Mouse (Mus musculus) kidney, embryonic 16.5 days (tissue): ENCODE measurements around the gene Gm3415. TPM values are rescaled to one million over a fixed set of nuclear protein-coding genes. Genes with fewer than 3 reads are reported as not detected.

Experiments used
- ATAC-seq: fragments of 200-750 bp; cut with Nextera tagmentation; 2 replicates; pipeline ENCODE4 v1.8.0; 2017; ENCODE audit warnings: moderate TSS enrichment; ENCODE audit not compliant: low FRiP score, low TSS enrichment
- H3K27ac ChIP-seq: fragments of 300-500 bp; sonication (generic); 2 replicates; pipeline ENCODE4 v1.5.1; 2014; ENCODE audit warnings: low read length
- H3K27me3 ChIP-seq: fragments of 300-500 bp; sonication (generic); 2 replicates; pipeline ENCODE4 v1.6.1; 2014; ENCODE audit warnings: low read length, control low read depth, mixed read lengths; ENCODE audit not compliant: insufficient read depth
- H3K36me3 ChIP-seq: fragments of 300-500 bp; sonication (generic); 2 replicates; pipeline ENCODE4 v1.6.1; 2014; ENCODE audit warnings: low read length, control low read depth, mixed read lengths; ENCODE audit not compliant: insufficient read depth
- H3K4me1 ChIP-seq: fragments of 300-500 bp; sonication (generic); 2 replicates; pipeline ENCODE4 v1.6.1; 2014; ENCODE audit warnings: low read length, control low read depth, mixed read lengths; ENCODE audit not compliant: insufficient read depth
- H3K4me2 ChIP-seq: fragments of 300-500 bp; sonication (generic); replicated peaks from 2 replicates; pipeline ENCODE4 v1.6.1; 2014; ENCODE audit warnings: low read depth, low read length
- H3K4me3 ChIP-seq: fragments of 300-500 bp; sonication (generic); 2 replicates; pipeline ENCODE4 v1.5.1; 2014; ENCODE audit warnings: mild to moderate bottlenecking, low read length
- H3K9ac ChIP-seq: fragments of 300-500 bp; sonication (generic); replicated peaks from 2 replicates; pipeline ENCODE4 v1.6.1; 2014; ENCODE audit warnings: low read length
- H3K9me3 ChIP-seq: fragments of 300-500 bp; sonication (generic); 2 replicates; pipeline ENCODE4 v1.6.1; 2016; ENCODE audit warnings: low read length, control low read depth
- WGBS: fragments of 180-500 bp; shearing (Covaris S2); extraction: QIAGEN DNeasy Blood & Tissue Kit; methylation state at CpG from one replicate; pipeline ENCODE4 v1.1.7; 2014; 5-methylcytosine and 5-hydroxymethylcytosine counted together
- polyA plus RNA-seq: library from polyadenylated mRNA; unstranded; fragments of >200 nt; fragmentation: Nextera tagmentation; extraction: Ambion mirVana; gene quantifications from 2 replicates; pipeline ENCODE4 v1.2.1, GENCODE M21; 2015

Gene Gm3415
- polyA plus RNA-seq, 1 experiment from 2014 or later, result not detected

GRCm38 (mm10) chr5:146584156-146584477 lies 28.2 kb downstream of the Gm3415 start:
- peak overlapping the region; percentile 99 for H3K4me2 ChIP-seq

GRCm38 (mm10) chr5:146584478-146585306 lies 28.8 kb downstream of the Gm3415 start, which contains the start of gene Gpr12:
Gene Gpr12 (minus strand): TSS chr5:146585239.
- peak within 1 kb of the TSS; percentile 61 for H3K4me3 ChIP-seq
- no peaks in the 10 kb centered on the region for H3K36me3 ChIP-seq
- H3K27ac ChIP-seq, result no peak within 1 kb of the TSS
- peaks cover 22% of the 10 kb centered on the region for H3K27me3 ChIP-seq
- H3K4me1 ChIP-seq, result peaks cover 9% of the 10 kb centered on the region
- H3K4me2 ChIP-seq, result peak within 1 kb of the TSS; percentile 99
- peak; percentile 63 for ATAC-seq
- peak within 1 kb of the TSS; percentile 46 for H3K9ac ChIP-seq
- WGBS, result under 1% methylated on average over 50 of the region's 64 CpGs
- H3K9me3 ChIP-seq, result no peaks in the 10 kb centered on the region

More at GRCm38 (mm10) chr5:146584156-146584477, 28.2 kb downstream of the Gm3415 start:
- Histone ChIP-seq H3K4me1 (peaks cover 9% of the 10 kb centered on the region), H3K36me3 (no peaks in the 10 kb centered on the region), H3K9me3 (no peaks in the 10 kb centered on the region), H3K27me3 (peaks cover 22% of the 10 kb centered on the region), H3K4me3 (peak overlapping the region; percentile 61), H3K27ac (no peak overlapping the region), H3K9ac (no peak overlapping the region)
- 5% methylated on average over 10 of the region's 10 CpGs for WGBS
- no peak for ATAC-seq

- 0 out of 2 replicates have a peak overlapping the region, but pooled peaks have one; percentile 10 for H3K9ac ChIP-seq
- H3K9me3 ChIP-seq, result no peaks in the 10 kb centered on the region
- peak; percentile 74 for ATAC-seq
- WGBS, result 1% methylated on average over 10 of the region's 10 CpGs
- peaks cover 9% of the 10 kb centered on the region for H3K4me1 ChIP-seq
- peaks cover 22% of the 10 kb centered on the region for H3K27me3 ChIP-seq
- H3K4me3 ChIP-seq, result peak overlapping the region; percentile 61
- H3K27ac ChIP-seq, result no peak overlapping the region
- H3K4me2 ChIP-seq, result peak overlapping the region; percentile 99
- H3K36me3 ChIP-seq, result no peaks in the 10 kb centered on the region
Measured at GRCm38 (mm10) chr5:146585307-146585651, 29.3 kb downstream of the Gm3415 start.

GRCm38 (mm10) chr5:146586357-146587070 lies 30.6 kb downstream of the Gm3415 start:
- Histone ChIP-seq H3K4me2 (no peak overlapping the region), H3K4me3 (no peak overlapping the region), H3K9me3 (no peaks in the 10 kb centered on the region), H3K36me3 (no peaks in the 10 kb centered on the region), H3K9ac (no peak overlapping the region), H3K27ac (no peak overlapping the region), H3K4me1 (peaks cover 9% of the 10 kb centered on the region), H3K27me3 (peaks cover 22% of the 10 kb centered on the region)
- ATAC-seq, result no peak
- 79% methylated on average over 8 of the region's 8 CpGs for WGBS

- Histone ChIP-seq H3K4me1 (no peaks in the 10 kb centered on the region), H3K27me3 (no peaks in the 10 kb centered on the region; the same call in 1 of the 2 replicates), H3K4me2 (no peak overlapping the region), H3K4me3 (no peak overlapping the region), H3K36me3 (no peaks in the 10 kb centered on the region), H3K9ac (no peak overlapping the region), H3K27ac (no peak overlapping the region), H3K9me3 (no peaks in the 10 kb centered on the region)
- WGBS, result 53% methylated on average over 4 of the region's 4 CpGs
- ATAC-seq, result no peak
Measured at GRCm38 (mm10) chr5:146590987-146591386, 35.1 kb downstream of the Gm3415 start.

GRCm38 (mm10) chr5:146591636-146592035 lies 35.7 kb downstream of the Gm3415 start:
- H3K9me3 ChIP-seq, result no peaks in the 10 kb centered on the region
- H3K4me2 ChIP-seq, result no peak overlapping the region
- no peaks in the 10 kb centered on the region; the same call in 1 of the 2 replicates for H3K27me3 ChIP-seq
- 85% methylated on average over 4 of the region's 4 CpGs for WGBS
- H3K4me3 ChIP-seq, result no peak overlapping the region
- H3K27ac ChIP-seq, result no peak overlapping the region
- H3K9ac ChIP-seq, result no peak overlapping the region
- no peaks in the 10 kb centered on the region for H3K36me3 ChIP-seq
- no peaks in the 10 kb centered on the region for H3K4me1 ChIP-seq
- no peak for ATAC-seq

- H3K9ac ChIP-seq, result no peak overlapping the region
- no peak overlapping the region for H3K4me2 ChIP-seq
- no peak for ATAC-seq
- no peaks in the 10 kb centered on the region for H3K4me1 ChIP-seq
- H3K27ac ChIP-seq, result no peak overlapping the region
- H3K36me3 ChIP-seq, result no peaks in the 10 kb centered on the region
- H3K27me3 ChIP-seq, result no peaks in the 10 kb centered on the region
- 67% methylated on average over 5 of the region's 5 CpGs for WGBS
- no peak overlapping the region for H3K4me3 ChIP-seq
- H3K9me3 ChIP-seq, result no peaks in the 10 kb centered on the region
Measured at GRCm38 (mm10) chr5:146592580-146592979, 36.6 kb downstream of the Gm3415 start.

GRCm38 (mm10) chr5:146596612-146597502 lies 40.9 kb downstream of the Gm3415 start:
- Histone ChIP-seq H3K4me3 (no peak overlapping the region), H3K27me3 (no peaks in the 10 kb centered on the region), H3K4me2 (no peak overlapping the region), H3K9ac (no peak overlapping the region), H3K27ac (no peak overlapping the region), H3K9me3 (no peaks in the 10 kb centered on the region), H3K4me1 (no peaks in the 10 kb centered on the region), H3K36me3 (no peaks in the 10 kb centered on the region)
- ATAC-seq, result no peak
- 69% methylated on average over 18 of the region's 18 CpGs for WGBS

- Histone ChIP-seq H3K9ac (no peak overlapping the region), H3K9me3 (no peaks in the 10 kb centered on the region), H3K4me1 (no peaks in the 10 kb centered on the region), H3K27me3 (no peaks in the 10 kb centered on the region), H3K36me3 (no peaks in the 10 kb centered on the region), H3K4me3 (no peak overlapping the region), H3K4me2 (no peak overlapping the region), H3K27ac (no peak overlapping the region)
- 92% methylated on average over 10 of the region's 10 CpGs for WGBS
- ATAC-seq, result no peak
Measured at GRCm38 (mm10) chr5:146597503-146597874, 41.6 kb downstream of the Gm3415 start.
